Mouse (Mus musculus): Measurements from ENCODE around the gene 2810004N23Rik.

2810004N23Rik gene

DNA sequence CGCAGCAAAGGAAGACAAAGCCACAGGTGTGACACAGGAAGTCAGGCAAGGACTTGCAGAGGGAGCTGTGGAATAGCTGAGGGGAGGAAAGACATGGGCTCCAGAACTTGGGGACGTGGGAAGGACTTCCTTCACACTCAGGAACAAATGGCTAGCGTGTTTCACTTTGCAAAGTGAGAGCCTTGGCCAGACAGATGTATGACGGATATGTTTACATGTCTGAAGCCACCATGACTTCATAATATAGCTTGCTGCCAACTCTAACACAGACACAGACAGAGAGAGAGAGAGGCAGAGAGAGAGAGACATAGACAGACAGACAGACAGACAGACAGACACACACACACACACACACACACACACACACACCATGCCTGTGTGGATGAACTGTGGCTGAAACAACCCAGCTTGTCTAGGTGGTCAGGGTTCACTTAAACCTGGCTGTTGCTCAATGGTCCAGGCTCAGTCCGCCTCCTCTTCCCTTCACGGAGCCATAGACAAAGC, 43.3 kb downstream of the 2810004N23Rik start:
- no peak for DNase-seq

- DNase-seq = no peak
These were observed 45.6 kb downstream of the 2810004N23Rik start for GRCm38 (mm10) chr8:124817361-124817760.

DNA sequence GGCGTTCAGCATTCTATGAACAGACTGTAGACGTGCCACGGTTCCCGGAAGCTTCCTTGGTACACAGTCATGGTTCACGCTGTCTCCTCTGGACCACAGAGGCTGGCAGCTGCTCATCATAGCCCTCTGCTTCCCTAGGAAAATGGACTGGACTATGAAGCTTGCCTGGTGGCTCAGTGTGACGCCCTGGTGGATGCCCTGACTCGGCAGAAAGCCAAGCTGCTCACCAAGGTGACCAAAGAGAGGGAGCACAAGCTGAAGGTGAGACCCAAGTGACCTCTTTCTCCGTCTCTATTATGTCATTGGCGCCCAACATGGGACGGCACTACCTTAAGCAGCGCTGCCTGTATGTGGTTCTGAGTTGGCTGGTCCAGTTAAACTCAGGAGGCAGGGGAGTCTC, 46.1 kb downstream of the 2810004N23Rik start:
- DNase-seq = no peak

GRCm38 (mm10) chr8:124815870-124816269, 47.0 kb downstream of the 2810004N23Rik start:
- DNase-seq = no peak

DNA sequence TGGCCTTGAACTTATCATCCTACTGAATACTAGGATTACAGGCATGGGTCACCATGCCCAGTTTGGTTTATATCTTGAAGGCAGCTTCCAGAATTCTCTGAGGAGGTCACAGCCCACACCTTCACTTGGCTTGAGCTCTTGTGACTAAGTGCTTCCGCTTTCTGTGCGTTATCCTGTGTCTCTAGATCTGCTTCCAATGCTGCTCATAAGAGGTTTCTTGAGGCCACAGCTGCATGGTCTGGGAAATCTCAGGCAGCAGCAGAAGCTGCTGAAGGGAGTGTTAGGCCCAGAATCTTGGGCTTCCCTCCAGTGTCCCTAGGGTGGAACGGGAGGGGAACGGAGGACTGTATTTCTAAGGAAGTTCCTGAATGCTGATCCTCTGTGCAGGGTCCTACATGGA, 49.6 kb downstream of the 2810004N23Rik start:
- no peak for DNase-seq

DNA sequence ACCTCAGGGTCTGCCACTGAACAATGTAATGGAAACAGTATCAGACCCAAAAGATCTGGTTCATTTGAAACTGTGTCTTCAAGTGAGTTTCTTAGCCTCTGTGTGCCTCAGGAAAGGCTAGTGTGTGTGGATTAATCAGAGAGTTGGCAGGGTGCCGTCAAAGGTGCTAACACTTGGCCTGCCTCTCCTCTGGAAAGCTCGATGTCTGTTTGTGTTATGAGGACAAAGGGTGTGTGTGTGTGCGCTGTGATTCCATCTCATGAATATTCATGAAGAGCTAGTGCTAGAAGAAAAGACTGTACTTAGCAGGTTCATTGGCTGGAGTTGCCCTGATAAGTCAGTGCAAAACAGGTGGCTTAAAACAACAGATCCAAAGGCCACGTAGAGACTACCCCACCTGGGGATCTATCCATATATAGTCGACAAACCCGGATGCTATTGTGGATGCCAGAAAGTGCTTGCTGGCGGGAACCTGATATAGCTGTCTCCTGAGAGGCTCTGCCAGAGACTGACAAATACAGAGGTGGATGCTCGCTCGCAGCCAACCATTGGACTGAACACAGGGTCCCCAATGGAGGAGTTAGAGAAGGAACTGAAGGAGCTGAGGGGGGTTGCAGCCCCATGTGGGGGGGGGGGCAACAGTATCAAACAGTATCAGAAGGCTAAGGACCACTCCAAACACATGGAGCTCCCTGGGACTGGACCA, 52.1 kb downstream of the 2810004N23Rik start:
- no peak for DNase-seq

- no peak for DNase-seq
These were observed 52.8 kb downstream of the 2810004N23Rik start for GRCm38 (mm10) chr8:124810056-124810610.

- no peak for DNase-seq
These were observed 53.5 kb downstream of the 2810004N23Rik start for GRCm38 (mm10) chr8:124809419-124809818.

DNA sequence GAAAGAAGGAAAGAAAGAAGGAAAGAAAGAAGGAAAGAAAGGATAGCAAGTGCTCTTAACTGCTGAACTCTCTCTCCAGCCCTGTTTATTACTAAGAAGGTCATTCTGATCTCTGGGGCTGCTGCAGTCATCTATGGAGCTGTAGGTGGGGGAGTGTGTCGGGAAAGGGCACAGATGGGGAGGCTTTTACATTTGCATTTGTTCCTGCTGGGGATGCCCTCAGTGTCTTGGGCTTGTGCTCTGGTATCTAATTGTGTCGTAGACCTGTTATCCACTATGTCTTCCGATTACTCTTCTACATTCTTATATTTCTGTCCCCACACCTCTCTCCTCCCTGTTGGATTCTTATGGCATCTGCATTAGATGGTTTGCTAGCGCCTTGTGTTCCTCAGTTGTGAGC, 56.9 kb downstream of the 2810004N23Rik start:
- no peak for DNase-seq

- DNase-seq = no peak
These were observed 58.9 kb downstream of the 2810004N23Rik start for GRCm38 (mm10) chr8:124803824-124804702.

DNA sequence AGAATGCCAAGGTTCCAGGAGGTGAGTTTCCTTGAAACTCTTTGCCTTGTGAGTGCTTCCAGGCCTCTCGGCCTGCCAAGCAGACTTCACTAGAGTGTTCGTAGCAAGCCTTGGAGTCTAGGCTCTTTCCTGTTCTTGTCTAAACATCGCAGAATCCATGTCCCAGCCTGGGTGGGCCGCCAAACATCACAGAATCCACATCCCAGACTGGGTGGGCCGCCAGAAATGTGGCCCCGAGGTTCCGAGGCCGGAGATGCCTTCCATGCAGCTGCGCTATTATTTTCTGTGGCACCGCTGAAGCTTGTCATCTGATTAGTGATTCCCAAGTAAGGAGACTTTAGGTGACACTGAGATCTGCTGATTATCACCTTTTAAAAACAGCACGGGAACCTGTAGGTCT, 62.4 kb downstream of the 2810004N23Rik start:
- no peak for DNase-seq

GRCm38 (mm10) chr8:124795781-124796488, 67.0 kb downstream of the 2810004N23Rik start:
- no peak for DNase-seq

DNA sequence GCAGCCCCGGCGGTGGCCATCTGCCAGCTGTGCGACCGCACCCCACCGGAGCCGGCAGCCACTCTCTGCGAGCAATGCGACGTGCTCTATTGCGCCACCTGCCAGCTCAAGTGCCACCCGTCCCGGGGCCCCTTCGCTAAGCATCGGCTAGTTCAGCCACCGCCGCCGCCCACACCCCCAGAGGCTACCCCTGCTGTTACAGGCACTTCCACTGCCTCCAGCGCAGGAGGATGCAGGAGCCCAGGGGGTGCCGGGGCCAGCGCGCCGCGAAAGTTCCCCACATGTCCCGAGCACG, 68.5 kb downstream of the 2810004N23Rik start:
- DNase-seq = peak; percentile 80

GRCm38 (mm10) chr8:124793661-124794485, 69.0 kb downstream of the 2810004N23Rik start:
- DNase-seq = peak; percentile 5

GRCm38 (mm10) chr8:124793172-124793651, 69.7 kb downstream of the 2810004N23Rik start:
- peak; percentile 68 for DNase-seq

- DNase-seq = peak; percentile 25
These were observed 70.2 kb downstream of the 2810004N23Rik start, which contains the start of gene Trim67 for GRCm38 (mm10) chr8:124792708-124793107. TSS of gene Trim67 (plus strand) at chr8:124793092.

GRCm38 (mm10) chr8:124792186-124792585, 70.7 kb downstream of the 2810004N23Rik start:
- peak; percentile 68 for DNase-seq

DNA sequence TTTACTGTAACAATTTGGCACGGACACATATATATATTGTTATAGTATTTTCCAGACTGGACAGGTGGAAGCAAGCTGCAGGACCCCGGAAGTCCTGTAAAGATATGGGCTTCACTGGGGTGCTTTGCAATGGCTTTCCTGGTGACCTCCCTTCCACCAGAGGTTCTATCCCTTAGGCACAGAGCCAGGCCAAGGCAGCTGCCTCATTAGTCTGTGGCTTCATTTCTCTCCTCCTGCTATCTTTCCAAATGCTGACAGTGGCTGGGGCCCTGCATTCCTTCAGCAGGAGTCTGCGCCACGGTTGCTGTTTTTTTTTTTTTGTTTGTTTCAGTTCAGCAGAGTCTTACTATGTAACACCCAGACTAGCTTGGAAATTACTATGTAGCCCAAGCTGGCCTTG, 71.2 kb downstream of the 2810004N23Rik start:
- DNase-seq = no peak

DNA sequence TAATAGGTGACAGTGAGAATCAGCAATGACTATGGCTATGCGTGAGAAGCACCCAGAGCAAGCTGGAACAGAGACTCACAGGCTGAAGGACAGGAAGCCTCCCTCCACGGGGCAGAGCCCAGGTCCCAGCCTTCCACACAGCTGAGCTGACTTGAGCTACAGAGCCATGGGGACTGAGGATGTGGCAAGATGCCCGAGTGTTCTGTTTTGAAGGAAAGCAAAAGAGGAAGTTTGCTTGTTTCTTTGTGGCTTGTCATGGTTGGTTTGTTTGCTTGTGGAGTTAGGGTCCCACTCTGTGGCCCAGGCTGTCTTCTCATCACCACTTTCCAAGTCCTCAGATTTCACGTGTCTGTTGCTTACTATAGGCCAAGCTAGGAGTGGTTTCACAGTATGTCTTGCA, 72.2 kb downstream of the 2810004N23Rik start:
- no peak for DNase-seq

All from right cerebral cortex, adult 18-20 months (tissue).